Mouse (Mus musculus): ENCODE measurements at regions not wholly inside any gene's neighbourhood (a gene's known extent, or its start where the extent isn't known, plus 50 kb on each side); places are given as distances from the start of the nearest gene placed in this dataset.

DNA sequence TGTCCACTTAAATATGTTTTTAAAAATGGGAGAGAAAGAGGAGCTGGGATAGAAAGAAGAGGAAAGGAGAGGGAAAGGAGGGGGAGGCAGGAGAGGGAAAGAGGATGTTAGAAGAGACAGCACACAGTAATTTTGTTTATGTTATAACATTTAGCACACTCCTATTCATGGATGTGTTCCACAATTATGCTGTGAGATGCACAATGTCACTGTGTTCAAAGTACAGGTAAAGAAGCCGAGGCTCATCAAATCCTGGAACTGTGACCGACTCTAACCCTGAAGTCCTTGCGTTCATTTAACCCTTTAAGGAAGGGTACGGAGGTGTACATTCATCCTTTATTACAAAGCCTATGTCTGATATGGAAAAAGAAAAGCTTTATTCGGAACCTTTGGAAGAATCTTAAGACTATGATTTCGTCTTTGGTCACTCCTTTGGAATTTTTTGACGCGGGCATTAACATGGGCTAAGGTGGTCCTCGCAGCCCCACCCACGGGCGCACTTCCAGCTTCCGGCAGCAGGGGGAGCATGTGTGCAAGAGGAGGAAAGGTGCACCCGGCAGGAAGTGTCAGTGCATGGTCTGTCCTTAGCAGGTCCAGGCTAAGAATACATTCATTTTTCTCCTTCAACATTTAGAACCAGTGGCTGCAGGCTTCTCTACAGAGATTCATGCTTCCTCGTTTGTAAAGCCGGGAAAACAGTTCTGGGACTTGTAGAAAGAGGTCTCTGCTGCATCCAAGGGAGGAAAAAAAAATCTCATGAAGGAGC lies 297.2 kb upstream of the Klf3 start:
- Histone ChIP-seq H3K4me3 (ENCODE audit: low read depth, low read length) (peak overlapping the region; percentile 18), H3K4me2 (ENCODE audit: low read depth, low read length, severe bottlenecking) (peak overlapping the region; percentile 53), H3K9me3 (ENCODE audit: control insufficient read depth, low read length) (no peaks in the 10 kb centered on the region), H3K9ac (ENCODE audit: low read length) (no peak overlapping the region), H3K27me3 (ENCODE audit: control insufficient read depth, insufficient read depth, low read length) (no peaks in the 10 kb centered on the region), H3K27ac (ENCODE audit: low read depth, low read length) (peak overlapping the region; percentile 18; the same call in 1 of the 2 replicates), H3K36me3 (ENCODE audit: control insufficient read depth, insufficient read depth, low read length) (no peaks in the 10 kb centered on the region), H3K4me1 (replicated peaks; ENCODE audit: control insufficient read depth, insufficient read depth, low read length) (peaks cover 8% of the 10 kb centered on the region; the same call in 1 of the 2 replicates)
- ATAC-seq (replicated peaks; ENCODE audit: low FRiP score), result peak; percentile 69
- 1% methylated on average over 15 of the region's 15 CpGs for WGBS
- peak; percentile 94 for DNase-seq (ENCODE audit: low spot score)

DNA sequence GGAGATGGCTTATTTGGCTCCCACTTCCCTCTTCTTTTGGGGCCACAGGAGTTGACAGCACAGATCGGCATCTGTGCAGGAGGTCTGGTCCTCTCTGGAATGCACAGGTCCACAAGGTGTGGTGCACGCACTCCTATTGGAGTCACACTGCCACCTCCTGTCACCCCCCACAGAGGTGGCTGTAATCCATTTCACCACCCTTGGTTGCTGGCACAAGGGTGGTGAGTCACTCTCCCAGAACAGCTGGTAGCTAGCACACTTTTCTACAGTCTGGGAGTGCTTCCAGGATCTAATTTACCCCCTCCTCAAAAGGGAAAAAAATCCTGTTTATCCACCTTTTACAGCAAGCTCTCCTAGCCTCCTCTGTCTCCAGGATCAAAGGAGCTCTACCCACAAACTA lies 294.6 kb upstream of the Klf3 start:
- no peak overlapping the region for H3K27ac ChIP-seq (ENCODE audit: low read depth, low read length)

GRCm38 (mm10) chr5:64513155-64513945 lies 289.8 kb upstream of the Klf3 start:
- Histone ChIP-seq H3K27ac (ENCODE audit: low read depth, low read length) (no peak overlapping the region), H3K9me3 (ENCODE audit: control insufficient read depth, low read length) (no peaks in the 10 kb centered on the region), H3K4me1 (replicated peaks; ENCODE audit: control insufficient read depth, insufficient read depth, low read length) (no peaks in the 10 kb centered on the region), H3K27me3 (ENCODE audit: control insufficient read depth, insufficient read depth, low read length) (no peaks in the 10 kb centered on the region), H3K4me3 (ENCODE audit: low read depth, low read length) (no peak overlapping the region), H3K36me3 (ENCODE audit: control insufficient read depth, insufficient read depth, low read length) (no peaks in the 10 kb centered on the region), H3K9ac (ENCODE audit: low read length) (no peak overlapping the region), H3K4me2 (ENCODE audit: low read depth, low read length, severe bottlenecking) (no peak overlapping the region)
- ATAC-seq (replicated peaks; ENCODE audit: low FRiP score), result no peak
- WGBS, result 83% methylated on average over 20 of the region's 20 CpGs
- no peak for DNase-seq (ENCODE audit: low spot score)

More for the DNA sequence above, 294.6 kb upstream of the Klf3 start:
- Histone ChIP-seq H3K4me1 (replicated peaks; ENCODE audit: control insufficient read depth, insufficient read depth, low read length) (peaks cover 8% of the 10 kb centered on the region; the same call in 1 of the 2 replicates), H3K4me3 (ENCODE audit: low read depth, low read length) (no peak overlapping the region), H3K36me3 (ENCODE audit: control insufficient read depth, insufficient read depth, low read length) (no peaks in the 10 kb centered on the region), H3K27me3 (ENCODE audit: control insufficient read depth, insufficient read depth, low read length) (no peaks in the 10 kb centered on the region), H3K9ac (ENCODE audit: low read length) (no peak overlapping the region), H3K4me2 (ENCODE audit: low read depth, low read length, severe bottlenecking) (no peak overlapping the region), H3K9me3 (ENCODE audit: control insufficient read depth, low read length) (no peaks in the 10 kb centered on the region)
- ATAC-seq (replicated peaks; ENCODE audit: low FRiP score) (no peak), DNase-seq (ENCODE audit: low spot score) (no peak)
- WGBS, result 86% methylated on average over 2 of the region's 2 CpGs

- no peak for DNase-seq (ENCODE audit: low spot score)
Observed at GRCm38 (mm10) chr5:64516115-64516665, 287.0 kb upstream of the Klf3 start.

GRCm38 (mm10) chr5:64517241-64517640 lies 285.9 kb upstream of the Klf3 start:
- ATAC-seq (replicated peaks; ENCODE audit: low FRiP score) (no peak), DNase-seq (ENCODE audit: low spot score) (no peak)
- 90% methylated on average over 4 of the region's 4 CpGs for WGBS
- no peaks in the 10 kb centered on the region for H3K27me3 ChIP-seq (ENCODE audit: control insufficient read depth, insufficient read depth, low read length)
- H3K9ac ChIP-seq (ENCODE audit: low read length), result no peak overlapping the region
- no peak overlapping the region for H3K27ac ChIP-seq (ENCODE audit: low read depth, low read length)
- no peaks in the 10 kb centered on the region for H3K9me3 ChIP-seq (ENCODE audit: control insufficient read depth, low read length)
- no peak overlapping the region for H3K4me3 ChIP-seq (ENCODE audit: low read depth, low read length)
- H3K4me2 ChIP-seq (ENCODE audit: low read depth, low read length, severe bottlenecking), result no peak overlapping the region
- no peaks in the 10 kb centered on the region for H3K36me3 ChIP-seq (ENCODE audit: control insufficient read depth, insufficient read depth, low read length)
- H3K4me1 ChIP-seq (replicated peaks; ENCODE audit: control insufficient read depth, insufficient read depth, low read length), result no peaks in the 10 kb centered on the region

More at GRCm38 (mm10) chr5:64516115-64516665, 287.0 kb upstream of the Klf3 start:
- Histone ChIP-seq H3K9me3 (ENCODE audit: control insufficient read depth, low read length) (no peaks in the 10 kb centered on the region), H3K27me3 (ENCODE audit: control insufficient read depth, insufficient read depth, low read length) (no peaks in the 10 kb centered on the region), H3K9ac (ENCODE audit: low read length) (no peak overlapping the region), H3K27ac (ENCODE audit: low read depth, low read length) (no peak overlapping the region), H3K4me3 (ENCODE audit: low read depth, low read length) (no peak overlapping the region), H3K36me3 (ENCODE audit: control insufficient read depth, insufficient read depth, low read length) (no peaks in the 10 kb centered on the region), H3K4me2 (ENCODE audit: low read depth, low read length, severe bottlenecking) (no peak overlapping the region), H3K4me1 (replicated peaks; ENCODE audit: control insufficient read depth, insufficient read depth, low read length) (no peaks in the 10 kb centered on the region)
- ATAC-seq (replicated peaks; ENCODE audit: low FRiP score), result no peak
- WGBS, result 94% methylated on average over 13 of the region's 13 CpGs

GRCm38 (mm10) chr5:64517835-64518234 lies 285.4 kb upstream of the Klf3 start:
- no peak overlapping the region for H3K4me2 ChIP-seq (ENCODE audit: low read depth, low read length, severe bottlenecking)
- H3K9ac ChIP-seq (ENCODE audit: low read length), result no peak overlapping the region
- 61% methylated on average over 3 of the region's 3 CpGs for WGBS
- H3K9me3 ChIP-seq (ENCODE audit: control insufficient read depth, low read length), result no peaks in the 10 kb centered on the region
- DNase-seq (ENCODE audit: low spot score), result no peak
- H3K4me3 ChIP-seq (ENCODE audit: low read depth, low read length), result no peak overlapping the region
- no peaks in the 10 kb centered on the region for H3K27me3 ChIP-seq (ENCODE audit: control insufficient read depth, insufficient read depth, low read length)
- H3K4me1 ChIP-seq (replicated peaks; ENCODE audit: control insufficient read depth, insufficient read depth, low read length), result no peaks in the 10 kb centered on the region
- 0 out of 2 replicates have a peak, but pooled peaks have one; percentile 36 for ATAC-seq (replicated peaks; ENCODE audit: low FRiP score)
- no peaks in the 10 kb centered on the region for H3K36me3 ChIP-seq (ENCODE audit: control insufficient read depth, insufficient read depth, low read length)
- H3K27ac ChIP-seq (ENCODE audit: low read depth, low read length), result no peak overlapping the region

DNA sequence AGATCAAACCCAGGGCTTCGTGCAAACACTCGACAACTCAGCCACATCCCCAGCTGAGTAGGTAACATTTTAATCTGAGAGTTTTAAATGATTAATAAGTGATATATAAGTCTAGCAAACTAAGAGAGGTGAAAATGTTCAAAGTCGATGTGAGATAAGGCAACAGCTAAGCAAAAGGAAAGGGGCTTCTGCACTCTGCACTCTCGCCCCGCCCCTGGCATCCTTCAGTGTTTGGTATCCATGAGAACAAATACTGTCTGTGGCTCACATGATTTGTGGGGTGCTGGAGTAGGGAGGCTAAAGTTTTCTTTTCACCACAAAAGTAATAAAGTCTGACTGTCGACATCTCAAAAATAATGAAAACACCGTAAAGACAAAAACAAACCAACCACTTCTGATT lies 284.2 kb upstream of the Klf3 start:
- H3K36me3 ChIP-seq (ENCODE audit: control insufficient read depth, insufficient read depth, low read length), result no peaks in the 10 kb centered on the region
- H3K9ac ChIP-seq (ENCODE audit: low read length), result no peak overlapping the region
- no peak overlapping the region for H3K27ac ChIP-seq (ENCODE audit: low read depth, low read length)
- H3K4me2 ChIP-seq (ENCODE audit: low read depth, low read length, severe bottlenecking), result no peak overlapping the region
- WGBS, result 91% methylated on average over 7 of the region's 7 CpGs
- H3K9me3 ChIP-seq (ENCODE audit: control insufficient read depth, low read length), result no peaks in the 10 kb centered on the region
- H3K4me1 ChIP-seq (replicated peaks; ENCODE audit: control insufficient read depth, insufficient read depth, low read length), result no peaks in the 10 kb centered on the region
- H3K27me3 ChIP-seq (ENCODE audit: control insufficient read depth, insufficient read depth, low read length), result no peaks in the 10 kb centered on the region
- no peak for DNase-seq (ENCODE audit: low spot score)
- H3K4me3 ChIP-seq (ENCODE audit: low read depth, low read length), result no peak overlapping the region
- no peak for ATAC-seq (replicated peaks; ENCODE audit: low FRiP score)

- H3K27me3 ChIP-seq (ENCODE audit: control insufficient read depth, insufficient read depth, low read length), result no peaks in the 10 kb centered on the region
- H3K4me2 ChIP-seq (ENCODE audit: low read depth, low read length, severe bottlenecking), result no peak overlapping the region
- H3K4me3 ChIP-seq (ENCODE audit: low read depth, low read length), result no peak overlapping the region
- no peak overlapping the region for H3K27ac ChIP-seq (ENCODE audit: low read depth, low read length)
- WGBS, result 88% methylated on average over 12 of the region's 12 CpGs
- H3K9me3 ChIP-seq (ENCODE audit: control insufficient read depth, low read length), result no peaks in the 10 kb centered on the region
- DNase-seq (ENCODE audit: low spot score), result no peak
- no peaks in the 10 kb centered on the region for H3K36me3 ChIP-seq (ENCODE audit: control insufficient read depth, insufficient read depth, low read length)
- ATAC-seq (replicated peaks; ENCODE audit: low FRiP score), result no peak
- H3K4me1 ChIP-seq (replicated peaks; ENCODE audit: control insufficient read depth, insufficient read depth, low read length), result no peaks in the 10 kb centered on the region
- no peak overlapping the region for H3K9ac ChIP-seq (ENCODE audit: low read length)
Observed at GRCm38 (mm10) chr5:64519731-64520130, 283.5 kb upstream of the Klf3 start.

Data from forebrain, embryonic 11.5 days (tissue).